Mouse (Mus musculus) retina, postnatal 1 day (tissue): ENCODE results near the gene Ugp2.

Experiments used
- DNase-seq: peaks from one replicate; pipeline ENCODE4 v3.0.0-alpha.2; 2012

Ugp2 gene

GRCm38 (mm10) chr11:21371122-21371806, at the start of gene Ugp2:
Ugp2 (minus strand) TSS chr11:21371201.
- DNase-seq: peak; percentile 98

GRCm38 (mm10) chr11:21414911-21415381, 43.9 kb upstream of the Ugp2 start:
- no peak for DNase-seq

GRCm38 (mm10) chr11:21406668-21407067, 35.7 kb upstream of the Ugp2 start:
- no peak for DNase-seq

GRCm38 (mm10) chr11:21406141-21406540, 35.1 kb upstream of the Ugp2 start:
- no peak for DNase-seq

- no peak for DNase-seq
Measured at GRCm38 (mm10) chr11:21403877-21404276, 32.9 kb upstream of the Ugp2 start.

GRCm38 (mm10) chr11:21402481-21403254, 31.7 kb upstream of the Ugp2 start:
- DNase-seq: no peak

GRCm38 (mm10) chr11:21401248-21401647, 30.2 kb upstream of the Ugp2 start:
- DNase-seq: no peak

- no peak for DNase-seq
Measured at GRCm38 (mm10) chr11:21399186-21399681, 28.2 kb upstream of the Ugp2 start.

- DNase-seq: no peak
Measured at GRCm38 (mm10) chr11:21398464-21398863, 27.5 kb upstream of the Ugp2 start.

GRCm38 (mm10) chr11:21386790-21387189, 15.8 kb upstream of the Ugp2 start:
- DNase-seq: no peak

GRCm38 (mm10) chr11:21374096-21374495, 3.1 kb upstream of the Ugp2 start:
- no peak for DNase-seq

- DNase-seq: no peak
Measured at GRCm38 (mm10) chr11:21370399-21371121, 441 bp downstream of the Ugp2 start.

- peak; percentile 24 for DNase-seq
Measured at GRCm38 (mm10) chr11:21369248-21370016, 1.6 kb downstream of the Ugp2 start.

- no peak for DNase-seq
Measured at GRCm38 (mm10) chr11:21368466-21368865, 2.5 kb downstream of the Ugp2 start.

GRCm38 (mm10) chr11:21363144-21363940, 7.7 kb downstream of the Ugp2 start:
- no peak for DNase-seq

GRCm38 (mm10) chr11:21351296-21351695, 19.7 kb downstream of the Ugp2 start:
- no peak for DNase-seq

GRCm38 (mm10) chr11:21348890-21349289, 22.1 kb downstream of the Ugp2 start:
- DNase-seq: no peak

GRCm38 (mm10) chr11:21346020-21346419, 25.0 kb downstream of the Ugp2 start:
- DNase-seq: no peak

- no peak for DNase-seq
Measured at GRCm38 (mm10) chr11:21343490-21343889, 27.5 kb downstream of the Ugp2 start.

GRCm38 (mm10) chr11:21339088-21339487, 31.9 kb downstream of the Ugp2 start:
- DNase-seq: no peak

GRCm38 (mm10) chr11:21337855-21338254, 33.1 kb downstream of the Ugp2 start:
- no peak for DNase-seq
